Mouse (Mus musculus): Measurements from ENCODE around the gene Bnip2.

- TF ChIP-seq CTCF (IDR thresholded peaks at IDR 0.05) (no peak), EP300 (IDR thresholded peaks at IDR 0.05) (no peak)
These were observed 2.7 kb upstream of the Bnip2 start for GRCm38 (mm10) chr9:69986571-69986970.
